Mouse (Mus musculus): ENCODE results near the gene Maats1. TPM values are rescaled to one million over a fixed set of nuclear protein-coding genes. Genes with fewer than 3 reads are reported as not detected.
A peak's percentile ranks its signal among the peaks of the same experiment; 100 is the strongest.

Gene Maats1
- total RNA-seq, 2 experiments from 2014 or later = not detected

- no peak for DNase-seq
- intact Hi-C loops (cut with DNase I) = no loop called here
These were observed 39.6 kb downstream of the Maats1 start for GRCm38 (mm10) chr16:38302367-38302766.

- DNase-seq = no peak
- intact Hi-C loops (cut with DNase I) = no loop called here
These were observed 43.5 kb downstream of the Maats1 start for GRCm38 (mm10) chr16:38298410-38298809.

GRCm38 (mm10) chr16:38295349-38295930 is 46.5 kb downstream of the Maats1 start:
- intact Hi-C loops (cut with DNase I) = loop anchor here (2.0 kb wide), 1 partner anchor 211 kb away; no protein-coding TSS in a partner anchor

GRCm38 (mm10) chr16:38294685-38295348 is 47.1 kb downstream of the Maats1 start, which contains the start of gene Nr1i2:
Nr1i2 (minus strand) TSS chr16:38294824.
- intact Hi-C loops (cut with DNase I) = loop anchor here (2.0 kb wide), 1 partner anchor 212 kb away; no protein-coding TSS in a partner anchor

More at GRCm38 (mm10) chr16:38295349-38295930, 46.5 kb downstream of the Maats1 start:
- DNase-seq = peak; percentile 23 to 24

GRCm38 (mm10) chr16:38290151-38290550 is 51.8 kb downstream of the Maats1 start:
- intact Hi-C loops (cut with DNase I) = no loop called here

More at GRCm38 (mm10) chr16:38294685-38295348, 47.1 kb downstream of the Maats1 start, which contains the start of gene Nr1i2:
- DNase-seq = no peak

GRCm38 (mm10) chr16:38288851-38289250 is 53.1 kb downstream of the Maats1 start:
- DNase-seq = no peak
- intact Hi-C loops (cut with DNase I) = no loop called here

More at GRCm38 (mm10) chr16:38290151-38290550, 51.8 kb downstream of the Maats1 start:
- no peak for DNase-seq

- intact Hi-C loops (cut with DNase I) = no loop called here
- no peak for DNase-seq
These were observed 54.2 kb downstream of the Maats1 start for GRCm38 (mm10) chr16:38287762-38288161.

- intact Hi-C loops (cut with DNase I) = no loop called here
- no peak for DNase-seq
These were observed 54.6 kb downstream of the Maats1 start for GRCm38 (mm10) chr16:38287357-38287756.

- DNase-seq = no peak
- intact Hi-C loops (cut with DNase I) = no loop called here
These were observed 55.4 kb downstream of the Maats1 start for GRCm38 (mm10) chr16:38286541-38286940.

- no peak for DNase-seq
- intact Hi-C loops (cut with DNase I) = no loop called here
These were observed 56.1 kb downstream of the Maats1 start for GRCm38 (mm10) chr16:38285801-38286200.

- DNase-seq = no peak
- intact Hi-C loops (cut with DNase I) = no loop called here
These were observed 58.6 kb downstream of the Maats1 start for GRCm38 (mm10) chr16:38283300-38283699.

- no peak for DNase-seq
- intact Hi-C loops (cut with DNase I) = no loop called here
These were observed 59.3 kb downstream of the Maats1 start for GRCm38 (mm10) chr16:38282559-38283160.

GRCm38 (mm10) chr16:38280951-38281350 is 61.0 kb downstream of the Maats1 start:
- intact Hi-C loops (cut with DNase I) = no loop called here
- DNase-seq = no peak

- DNase-seq = no peak
- intact Hi-C loops (cut with DNase I) = no loop called here
These were observed 62.1 kb downstream of the Maats1 start for GRCm38 (mm10) chr16:38279794-38280193.

- DNase-seq = no peak
- intact Hi-C loops (cut with DNase I) = no loop called here
These were observed 67.2 kb downstream of the Maats1 start for GRCm38 (mm10) chr16:38274737-38275136.

GRCm38 (mm10) chr16:38272483-38272882 is 69.5 kb downstream of the Maats1 start:
- DNase-seq = no peak
- intact Hi-C loops (cut with DNase I) = no loop called here

- intact Hi-C loops (cut with DNase I) = no loop called here
- no peak for DNase-seq
These were observed 70.3 kb downstream of the Maats1 start for GRCm38 (mm10) chr16:38271601-38272000.

- DNase-seq = no peak
- intact Hi-C loops (cut with DNase I) = no loop called here
These were observed 86.0 kb downstream of the Maats1 start for GRCm38 (mm10) chr16:38255927-38256326.

- DNase-seq = no peak
- intact Hi-C loops (cut with DNase I) = no loop called here
These were observed 86.8 kb downstream of the Maats1 start for GRCm38 (mm10) chr16:38255107-38255506.

GRCm38 (mm10) chr16:38254001-38254400 is 87.9 kb downstream of the Maats1 start:
- DNase-seq = no peak
- intact Hi-C loops (cut with DNase I) = no loop called here

- intact Hi-C loops (cut with DNase I) = no loop called here
- no peak for DNase-seq
These were observed 91.5 kb downstream of the Maats1 start for GRCm38 (mm10) chr16:38250467-38250866.
